Mouse (Mus musculus) heart, adult 2 months (tissue): ENCODE measurements at regions not wholly inside any gene's neighbourhood (a gene's known extent, or its start where the extent isn't known, plus 50 kb on each side); places are given as distances from the start of the nearest gene placed in this dataset.

Experiments used
- CTCF ChIP-seq: fragments of 200-600 bp; IDR thresholded peaks from 2 replicates; pipeline ENCODE4 v1.8.1; 2022; ENCODE audit warnings: antibody characterized with exemption, mild to moderate bottlenecking, moderate library complexity
- EP300 ChIP-seq: fragments of 200-500 bp; IDR thresholded peaks from 2 replicates; pipeline ENCODE4 v1.6.1; 2011; ENCODE audit warnings: low read depth, low read length, control low read depth; ENCODE audit not compliant: insufficient read depth
- POLR2A ChIP-seq: fragments of 200-500 bp; IDR thresholded peaks from 2 replicates; pipeline ENCODE4 v1.6.1; 2011; ENCODE audit warnings: mild to moderate bottlenecking, low read depth, low read length, control low read depth; ENCODE audit not compliant: insufficient read depth

DNA sequence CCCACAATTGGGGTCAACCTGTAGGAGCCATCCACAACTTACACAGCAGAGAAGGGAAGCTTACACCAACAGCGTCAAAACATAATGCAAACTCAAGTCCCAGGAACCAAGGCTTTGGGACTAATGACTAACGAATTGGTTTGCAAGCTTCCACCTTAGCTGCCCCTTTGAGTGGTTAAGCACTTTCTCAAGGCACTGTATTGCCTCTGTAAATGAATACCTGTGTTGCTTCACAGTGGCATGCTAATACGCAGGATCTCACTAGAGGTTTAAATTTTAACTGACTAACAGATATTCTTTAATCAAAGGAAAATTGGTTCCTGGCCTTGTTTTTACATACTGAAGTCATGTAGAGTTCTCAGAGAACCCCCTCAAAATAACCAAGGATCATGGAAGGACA, 261.8 kb upstream of the Vstm2b start:
- TF ChIP-seq EP300 (no peak), CTCF (no peak), POLR2A (no peak)
